Mouse (Mus musculus): ENCODE data around the gene Pmf1. TPM values are rescaled to one million over a fixed set of nuclear protein-coding genes. Genes with fewer than 3 reads are reported as not detected.

The Pmf1 gene
- polyA plus RNA-seq, 1 experiment from 2014 or later: 28.8 TPM

- H3K4me3 ChIP-seq: no peak overlapping the region
- 0 out of 2 replicates have a peak, but pooled peaks cover 7% of the 10 kb centered on the region for H3K27me3 ChIP-seq
- H3K4me1 ChIP-seq (replicated peaks): no peaks in the 10 kb centered on the region; the same call in 1 of the 2 replicates
- no peak overlapping the region for H3K27ac ChIP-seq (replicated peaks)
- ATAC-seq (ENCODE audit: low FRiP score, low read depth): peak; percentile 49; the same call in 1 of the 2 replicates
- H3K4me2 ChIP-seq: no peak overlapping the region
- H3K36me3 ChIP-seq: peaks cover 43% of the 10 kb centered on the region
- 61% methylated on average over 4 of the region's 4 CpGs for WGBS
- H3K9ac ChIP-seq: no peak overlapping the region
- H3K9me3 ChIP-seq: no peaks in the 10 kb centered on the region
These were observed 46.4 kb downstream of the Pmf1 start for GRCm38 (mm10) chr3:88363700-88364099.

- no peak overlapping the region for H3K4me3 ChIP-seq
- no peak overlapping the region for H3K9ac ChIP-seq
- H3K4me1 ChIP-seq (replicated peaks): no peaks in the 10 kb centered on the region; the same call in 1 of the 2 replicates
- H3K27me3 ChIP-seq: 0 out of 2 replicates have a peak, but pooled peaks cover 7% of the 10 kb centered on the region
- 91% methylated on average over 2 of the region's 2 CpGs for WGBS
- no peaks in the 10 kb centered on the region for H3K9me3 ChIP-seq
- H3K36me3 ChIP-seq: peaks cover 57% of the 10 kb centered on the region
- H3K27ac ChIP-seq (replicated peaks): no peak overlapping the region
- H3K4me2 ChIP-seq: no peak overlapping the region
- no peak for ATAC-seq (ENCODE audit: low FRiP score, low read depth)
These were observed 48.4 kb downstream of the Pmf1 start for GRCm38 (mm10) chr3:88361612-88362313.

GRCm38 (mm10) chr3:88361096-88361495 lies 49.0 kb downstream of the Pmf1 start:
- no peak for ATAC-seq (ENCODE audit: low FRiP score, low read depth)
- Histone ChIP-seq H3K36me3 (peaks cover 64% of the 10 kb centered on the region), H3K4me1 (replicated peaks) (no peaks in the 10 kb centered on the region; the same call in 1 of the 2 replicates), H3K9me3 (no peaks in the 10 kb centered on the region), H3K9ac (no peak overlapping the region), H3K27ac (replicated peaks) (no peak overlapping the region), H3K27me3 (0 out of 2 replicates have a peak, but pooled peaks cover 6% of the 10 kb centered on the region), H3K4me3 (no peak overlapping the region), H3K4me2 (no peak overlapping the region)
- WGBS: 90% methylated on average over 6 of the region's 6 CpGs

GRCm38 (mm10) chr3:88359989-88360388 lies 50.1 kb downstream of the Pmf1 start:
- Histone ChIP-seq H3K4me1 (replicated peaks) (no peaks in the 10 kb centered on the region), H3K4me2 (no peak overlapping the region), H3K4me3 (no peak overlapping the region), H3K27me3 (no peaks in the 10 kb centered on the region), H3K27ac (replicated peaks) (no peak overlapping the region), H3K36me3 (peaks cover 75% of the 10 kb centered on the region), H3K9me3 (no peaks in the 10 kb centered on the region), H3K9ac (no peak overlapping the region)
- WGBS: 63% methylated on average over 3 of the region's 3 CpGs
- no peak for ATAC-seq (ENCODE audit: low FRiP score, low read depth)

GRCm38 (mm10) chr3:88359584-88359983 lies 50.5 kb downstream of the Pmf1 start:
- Histone ChIP-seq H3K4me2 (no peak overlapping the region), H3K4me1 (replicated peaks) (no peaks in the 10 kb centered on the region), H3K4me3 (no peak overlapping the region), H3K36me3 (peaks cover 79% of the 10 kb centered on the region), H3K27ac (replicated peaks) (no peak overlapping the region), H3K9ac (no peak overlapping the region), H3K9me3 (no peaks in the 10 kb centered on the region), H3K27me3 (no peaks in the 10 kb centered on the region)
- ATAC-seq (ENCODE audit: low FRiP score, low read depth): no peak
- 59% methylated on average over 5 of the region's 5 CpGs for WGBS

GRCm38 (mm10) chr3:88354396-88355165 lies 55.5 kb downstream of the Pmf1 start:
- Histone ChIP-seq H3K4me1 (replicated peaks) (no peaks in the 10 kb centered on the region), H3K36me3 (peaks cover 94% of the 10 kb centered on the region), H3K27ac (replicated peaks) (no peak overlapping the region), H3K9ac (no peak overlapping the region), H3K27me3 (no peaks in the 10 kb centered on the region), H3K4me2 (no peak overlapping the region), H3K4me3 (no peak overlapping the region), H3K9me3 (no peaks in the 10 kb centered on the region)
- WGBS: 92% methylated on average over 8 of the region's 8 CpGs
- no peak for ATAC-seq (ENCODE audit: low FRiP score, low read depth)

- Histone ChIP-seq H3K27ac (replicated peaks) (no peak overlapping the region), H3K9ac (no peak overlapping the region), H3K27me3 (no peaks in the 10 kb centered on the region), H3K4me1 (replicated peaks) (no peaks in the 10 kb centered on the region), H3K4me2 (no peak overlapping the region), H3K9me3 (no peaks in the 10 kb centered on the region), H3K4me3 (no peak overlapping the region), H3K36me3 (peaks cover 93% of the 10 kb centered on the region)
- 92% methylated on average over 9 of the region's 9 CpGs for WGBS
- ATAC-seq (ENCODE audit: low FRiP score, low read depth): no peak
These were observed 57.2 kb downstream of the Pmf1 start for GRCm38 (mm10) chr3:88352907-88353306.

GRCm38 (mm10) chr3:88350732-88351131 lies 59.4 kb downstream of the Pmf1 start:
- H3K27ac ChIP-seq (replicated peaks): no peak overlapping the region
- H3K4me1 ChIP-seq (replicated peaks): no peaks in the 10 kb centered on the region
- WGBS: 94% methylated on average over 13 of the region's 13 CpGs
- no peak overlapping the region for H3K9ac ChIP-seq
- H3K4me2 ChIP-seq: no peak overlapping the region
- peaks cover 98% of the 10 kb centered on the region for H3K36me3 ChIP-seq
- no peaks in the 10 kb centered on the region for H3K9me3 ChIP-seq
- H3K4me3 ChIP-seq: no peak overlapping the region
- H3K27me3 ChIP-seq: no peaks in the 10 kb centered on the region
- ATAC-seq (ENCODE audit: low FRiP score, low read depth): no peak

Small RNA genes lying within 50 kb of the gene (microRNA-seq; reads per million reads assigned to microRNA genes)
- gene Mir7011: not detected

Other genes starting within 250 kb of the Pmf1 start
- 0.55 and 0.60 TPM in 2 replicates for gene Rhbg, start 155.6 kb downstream of the Pmf1 start, polyA plus RNA-seq (2015; fragmentation: Nextera tagmentation; extraction: Ambion mirVana)
- 0.35 TPM in 1 of 2 replicates, not detected in the other for gene Gm38392, start 123.1 kb downstream of the Pmf1 start, polyA plus RNA-seq (2015; fragmentation: Nextera tagmentation; extraction: Ambion mirVana)
- gene Tsacc, start 113.3 kb downstream of the Pmf1 start, polyA plus RNA-seq (2015; fragmentation: Nextera tagmentation; extraction: Ambion mirVana): 9.5 and 12.2 TPM in 2 replicates
- gene Cct3, start 113.2 kb downstream of the Pmf1 start, polyA plus RNA-seq (2015; fragmentation: Nextera tagmentation; extraction: Ambion mirVana): 446 and 451 TPM in 2 replicates
- gene Glmp, start 85.3 kb downstream of the Pmf1 start, polyA plus RNA-seq (2015; fragmentation: Nextera tagmentation; extraction: Ambion mirVana): 119 and 125 TPM in 2 replicates
- gene Tmem79, start 74.2 kb downstream of the Pmf1 start, polyA plus RNA-seq (2015; fragmentation: Nextera tagmentation; extraction: Ambion mirVana): 1.2 and 1.7 TPM in 2 replicates
- gene Smg5, start 74.1 kb downstream of the Pmf1 start, polyA plus RNA-seq (2015; fragmentation: Nextera tagmentation; extraction: Ambion mirVana): 62.5 and 64.0 TPM in 2 replicates
- gene Paqr6, start 45.7 kb downstream of the Pmf1 start, polyA plus RNA-seq (2015; fragmentation: Nextera tagmentation; extraction: Ambion mirVana): 1.9 and 2.3 TPM in 2 replicates
- not detected in 2 replicates for gene Bglap3, start 37.6 kb downstream of the Pmf1 start, polyA plus RNA-seq (2015; fragmentation: Nextera tagmentation; extraction: Ambion mirVana)
- gene Bglap2, start 31.6 kb downstream of the Pmf1 start, polyA plus RNA-seq (2015; fragmentation: Nextera tagmentation; extraction: Ambion mirVana): not detected in 2 replicates
- not detected in 2 replicates for gene Bglap, start 25.9 kb downstream of the Pmf1 start, polyA plus RNA-seq (2015; fragmentation: Nextera tagmentation; extraction: Ambion mirVana)
- gene Slc25a44, start 14.8 kb upstream of the Pmf1 start, polyA plus RNA-seq (2015; fragmentation: Nextera tagmentation; extraction: Ambion mirVana): 34.7 and 40.4 TPM in 2 replicates
- gene Sema4a, start 50.9 kb upstream of the Pmf1 start, polyA plus RNA-seq (2015; fragmentation: Nextera tagmentation; extraction: Ambion mirVana): 30.4 and 30.5 TPM in 2 replicates
- 52.2 and 53.4 TPM in 2 replicates for gene Lmna, start 99.6 kb upstream of the Pmf1 start, polyA plus RNA-seq (2015; fragmentation: Nextera tagmentation; extraction: Ambion mirVana)
- gene Mex3a, start 122.1 kb upstream of the Pmf1 start, polyA plus RNA-seq (2015; fragmentation: Nextera tagmentation; extraction: Ambion mirVana): 26.4 and 28.6 TPM in 2 replicates
- 0.23 TPM in 1 of 2 replicates, not detected in the other for gene Rab25, start 138.0 kb upstream of the Pmf1 start, polyA plus RNA-seq (2015; fragmentation: Nextera tagmentation; extraction: Ambion mirVana)
- gene Lamtor2, start 142.7 kb upstream of the Pmf1 start, polyA plus RNA-seq (2015; fragmentation: Nextera tagmentation; extraction: Ambion mirVana): 201 and 205 TPM in 2 replicates
- gene Ubqln4, start 143.4 kb upstream of the Pmf1 start, polyA plus RNA-seq (2015; fragmentation: Nextera tagmentation; extraction: Ambion mirVana): 43.6 and 47.7 TPM in 2 replicates
- gene Ssr2, start 165.5 kb upstream of the Pmf1 start, polyA plus RNA-seq (2015; fragmentation: Nextera tagmentation; extraction: Ambion mirVana): 146 and 149 TPM in 2 replicates
- 121 and 129 TPM in 2 replicates for gene Arhgef2, start 195.6 kb upstream of the Pmf1 start, polyA plus RNA-seq (2015; fragmentation: Nextera tagmentation; extraction: Ambion mirVana)
- not detected in 2 replicates for gene Rxfp4, start 242.8 kb upstream of the Pmf1 start, polyA plus RNA-seq (2015; fragmentation: Nextera tagmentation; extraction: Ambion mirVana)